Mouse (Mus musculus): ENCODE results near the gene Tspan15. TPM values are rescaled to one million over a fixed set of nuclear protein-coding genes. Genes with fewer than 3 reads are reported as not detected.

Gene Tspan15
- polyA plus RNA-seq (2014; fragmentation: Nextera tagmentation; extraction: Ambion mirVana), result 31.4 and 36.0 TPM in 2 replicates

DNA sequence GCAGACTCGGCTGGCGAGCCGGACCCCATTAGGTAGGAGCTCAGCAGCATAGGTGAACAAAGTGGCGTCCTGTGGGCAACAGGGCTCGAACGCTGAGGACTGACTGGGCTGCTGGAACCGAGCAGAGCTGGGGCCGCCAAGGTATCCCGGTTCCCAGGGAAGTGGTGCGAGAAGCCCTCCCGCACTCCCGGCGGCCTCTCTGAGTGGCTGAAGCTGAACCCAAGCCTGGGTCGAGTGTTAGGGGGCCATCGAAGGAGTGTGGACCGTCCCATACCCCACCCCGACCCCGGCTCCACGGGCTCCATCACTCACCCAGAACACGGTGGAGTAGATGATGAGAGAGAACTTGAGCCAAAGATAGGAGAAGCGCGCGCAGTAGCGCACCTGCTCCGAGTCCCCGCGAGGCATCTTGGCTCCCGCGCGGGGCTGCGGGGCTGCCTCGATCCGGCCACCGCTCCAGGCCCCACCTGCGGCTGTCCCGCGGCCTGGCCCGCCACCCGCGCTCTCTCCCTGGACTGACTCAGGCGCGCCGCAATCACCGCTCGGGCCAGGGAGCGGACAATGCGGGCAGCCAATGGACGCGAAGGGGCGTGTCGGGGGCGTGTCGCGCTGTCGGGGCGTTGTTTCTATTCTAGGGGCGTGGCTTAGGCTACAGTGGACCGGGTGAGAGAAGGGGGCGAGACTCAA, at the start of gene Tspan15:
Gene Tspan15 (minus strand): TSS at position 544 of the 687 bp plus-strand sequence.
- no peaks in the 10 kb centered on the region for H3K9me3 ChIP-seq (ENCODE audit: control insufficient read depth, low read length)
- peak within 1 kb of the TSS; percentile 80 for H3K4me2 ChIP-seq (replicated peaks; ENCODE audit: low read depth, low read length)
- peaks cover 10% of the 10 kb centered on the region for H3K4me1 ChIP-seq (ENCODE audit: control insufficient read depth, insufficient read depth, low read length)
- peak within 1 kb of the TSS; percentile 2; the same call in 1 of the 2 replicates for H3K27ac ChIP-seq (ENCODE audit: low read depth, low read length)
- no peaks in the 10 kb centered on the region for H3K36me3 ChIP-seq (ENCODE audit: control insufficient read depth, insufficient read depth, low read length)
- no peaks in the 10 kb centered on the region for H3K27me3 ChIP-seq (ENCODE audit: control insufficient read depth, insufficient read depth, low read length)
- under 1% methylated on average over 57 of the region's 59 CpGs for WGBS
- peak within 1 kb of the TSS; percentile 69 for H3K9ac ChIP-seq (ENCODE audit: low read depth, low read length)
- H3K4me3 ChIP-seq (ENCODE audit: low read length), result peak within 1 kb of the TSS; percentile 59
- ATAC-seq (ENCODE audit: low FRiP score, low TSS enrichment), result peak; percentile 93

DNA sequence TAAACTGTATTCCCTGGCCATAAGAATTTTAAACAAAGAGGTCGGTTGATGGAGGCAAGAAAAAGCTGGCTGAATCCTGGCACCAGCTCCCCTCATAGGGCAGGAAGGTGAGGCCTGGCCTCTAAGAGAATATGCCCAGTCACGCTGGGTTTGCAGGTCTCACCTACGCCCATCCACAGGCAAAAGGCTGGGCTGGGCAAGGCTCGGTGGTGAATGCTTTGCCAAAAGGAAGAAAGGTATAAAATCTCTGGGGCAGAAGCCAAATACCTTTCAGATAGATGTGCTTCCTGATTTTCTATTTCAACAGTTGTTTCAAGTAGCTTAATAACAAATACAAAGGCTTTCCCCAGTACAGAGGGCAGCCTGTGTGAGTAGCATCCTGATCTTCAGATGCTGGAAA, 48.6 kb upstream of the Tspan15 start:
- no peak for ATAC-seq (ENCODE audit: low FRiP score, low TSS enrichment)
- 93% methylated on average over 4 of the region's 4 CpGs for WGBS
- Histone ChIP-seq H3K36me3 (ENCODE audit: control insufficient read depth, insufficient read depth, low read length) (peaks cover 23% of the 10 kb centered on the region), H3K4me2 (replicated peaks; ENCODE audit: low read depth, low read length) (no peak overlapping the region), H3K9ac (ENCODE audit: low read depth, low read length) (no peak overlapping the region), H3K27me3 (ENCODE audit: control insufficient read depth, insufficient read depth, low read length) (no peaks in the 10 kb centered on the region), H3K4me3 (ENCODE audit: low read length) (no peak overlapping the region), H3K27ac (ENCODE audit: low read depth, low read length) (no peak overlapping the region), H3K4me1 (ENCODE audit: control insufficient read depth, insufficient read depth, low read length) (no peaks in the 10 kb centered on the region), H3K9me3 (ENCODE audit: control insufficient read depth, low read length) (no peaks in the 10 kb centered on the region)

DNA sequence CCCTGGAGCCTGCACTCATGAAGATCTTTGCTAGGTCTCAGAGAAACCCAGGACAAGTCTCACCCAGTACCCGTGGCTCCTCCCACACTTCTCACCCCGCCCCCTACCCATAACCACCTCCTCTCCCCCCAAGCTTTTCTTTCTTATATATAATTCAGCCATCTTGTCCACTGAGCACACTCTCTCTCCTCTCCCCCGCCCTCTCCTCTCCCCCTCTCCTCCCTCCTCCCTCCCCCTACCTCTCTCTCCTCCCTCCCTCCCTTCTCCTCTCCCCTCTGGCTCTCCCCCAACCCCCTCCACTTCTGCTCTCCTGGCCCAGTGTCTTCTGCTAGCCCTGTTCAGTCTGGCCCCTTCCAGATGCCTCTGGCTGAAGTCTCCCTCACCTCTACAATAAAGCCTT, 48.0 kb upstream of the Tspan15 start:
- H3K27ac ChIP-seq (ENCODE audit: low read depth, low read length), result no peak overlapping the region
- ATAC-seq (ENCODE audit: low FRiP score, low TSS enrichment), result no peak
- peaks cover 27% of the 10 kb centered on the region for H3K36me3 ChIP-seq (ENCODE audit: control insufficient read depth, insufficient read depth, low read length)

DNA sequence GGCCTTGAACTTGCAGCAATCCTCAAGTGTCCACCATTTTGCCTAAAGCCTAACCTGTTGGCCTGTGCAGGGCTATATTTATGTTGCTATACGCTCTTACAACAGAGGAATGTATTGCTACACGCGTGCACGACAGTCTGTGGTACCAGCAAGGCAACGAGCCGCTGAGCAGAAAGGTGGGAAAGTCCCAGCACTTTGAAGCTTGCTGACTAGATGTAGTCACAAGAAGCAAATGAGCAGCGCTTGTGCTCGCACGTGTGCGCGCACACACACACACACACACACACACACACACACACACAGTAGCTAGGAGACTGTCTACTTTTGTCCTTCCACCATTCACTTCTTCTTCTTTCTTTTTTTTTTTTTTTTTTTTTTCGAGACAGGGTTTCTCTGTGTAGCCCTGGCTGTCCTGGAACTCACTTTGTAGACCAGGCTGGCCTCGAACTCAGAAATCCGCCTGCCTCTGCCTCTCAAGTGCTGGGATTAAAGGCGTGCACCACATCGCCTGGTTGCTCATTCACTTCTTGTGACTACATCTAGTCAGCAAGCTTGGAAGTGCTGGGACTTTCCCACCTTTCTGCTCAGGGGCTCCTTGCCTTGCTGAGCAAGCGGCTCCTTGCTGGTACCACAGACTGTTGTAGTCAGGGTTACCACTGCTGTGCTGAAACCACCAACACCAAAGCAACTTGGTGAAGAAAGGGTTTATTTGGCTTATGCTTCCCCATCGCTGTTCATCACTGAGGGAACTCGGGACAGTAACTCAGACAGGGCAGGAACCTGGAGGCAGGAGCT, 46.6 kb upstream of the Tspan15 start:
- 94% methylated on average over 17 of the region's 19 CpGs for WGBS
- Histone ChIP-seq H3K36me3 (ENCODE audit: control insufficient read depth, insufficient read depth, low read length) (peaks cover 23% of the 10 kb centered on the region), H3K9me3 (ENCODE audit: control insufficient read depth, low read length) (no peaks in the 10 kb centered on the region), H3K9ac (ENCODE audit: low read depth, low read length) (no peak overlapping the region), H3K4me2 (replicated peaks; ENCODE audit: low read depth, low read length) (no peak overlapping the region), H3K4me1 (ENCODE audit: control insufficient read depth, insufficient read depth, low read length) (no peaks in the 10 kb centered on the region), H3K27me3 (ENCODE audit: control insufficient read depth, insufficient read depth, low read length) (no peaks in the 10 kb centered on the region), H3K4me3 (ENCODE audit: low read length) (no peak overlapping the region), H3K27ac (ENCODE audit: low read depth, low read length) (no peak overlapping the region)
- ATAC-seq (ENCODE audit: low FRiP score, low TSS enrichment), result no peak

More for the DNA sequence above, 48.0 kb upstream of the Tspan15 start:
- Histone ChIP-seq H3K4me1 (ENCODE audit: control insufficient read depth, insufficient read depth, low read length) (no peaks in the 10 kb centered on the region), H3K4me3 (ENCODE audit: low read length) (no peak overlapping the region), H3K9me3 (ENCODE audit: control insufficient read depth, low read length) (no peaks in the 10 kb centered on the region), H3K4me2 (replicated peaks; ENCODE audit: low read depth, low read length) (no peak overlapping the region), H3K9ac (ENCODE audit: low read depth, low read length) (no peak overlapping the region), H3K27me3 (ENCODE audit: control insufficient read depth, insufficient read depth, low read length) (no peaks in the 10 kb centered on the region)
- WGBS, result 54% methylated on average over 3 of the region's 3 CpGs

DNA sequence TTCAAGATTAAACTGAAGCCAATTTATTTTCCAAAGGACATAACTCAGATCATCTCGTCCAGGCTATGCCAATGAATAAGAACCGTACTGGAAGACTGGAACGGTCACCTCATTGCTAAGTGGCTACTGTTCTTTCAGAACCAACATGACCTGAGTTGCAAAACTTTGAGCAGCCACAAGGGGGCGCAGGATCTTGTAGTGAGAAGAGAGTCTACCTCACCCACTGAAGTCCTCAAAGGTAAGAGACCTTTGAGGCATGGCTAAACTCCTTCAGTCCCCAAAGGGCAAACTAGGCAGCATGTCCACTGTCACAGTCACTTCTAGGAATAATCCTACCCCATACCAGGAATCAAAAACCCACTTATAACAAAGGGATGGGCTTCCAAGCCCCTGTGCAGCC, 44.2 kb upstream of the Tspan15 start:
- Histone ChIP-seq H3K9ac (ENCODE audit: low read depth, low read length) (no peak overlapping the region), H3K27ac (ENCODE audit: low read depth, low read length) (no peak overlapping the region), H3K4me3 (ENCODE audit: low read length) (no peak overlapping the region), H3K36me3 (ENCODE audit: control insufficient read depth, insufficient read depth, low read length) (peaks cover 18% of the 10 kb centered on the region), H3K4me2 (replicated peaks; ENCODE audit: low read depth, low read length) (no peak overlapping the region), H3K27me3 (ENCODE audit: control insufficient read depth, insufficient read depth, low read length) (no peaks in the 10 kb centered on the region), H3K4me1 (ENCODE audit: control insufficient read depth, insufficient read depth, low read length) (no peaks in the 10 kb centered on the region), H3K9me3 (ENCODE audit: control insufficient read depth, low read length) (no peaks in the 10 kb centered on the region)
- WGBS, result 38% methylated on average over 4 of the region's 4 CpGs
- ATAC-seq (ENCODE audit: low FRiP score, low TSS enrichment), result no peak

DNA sequence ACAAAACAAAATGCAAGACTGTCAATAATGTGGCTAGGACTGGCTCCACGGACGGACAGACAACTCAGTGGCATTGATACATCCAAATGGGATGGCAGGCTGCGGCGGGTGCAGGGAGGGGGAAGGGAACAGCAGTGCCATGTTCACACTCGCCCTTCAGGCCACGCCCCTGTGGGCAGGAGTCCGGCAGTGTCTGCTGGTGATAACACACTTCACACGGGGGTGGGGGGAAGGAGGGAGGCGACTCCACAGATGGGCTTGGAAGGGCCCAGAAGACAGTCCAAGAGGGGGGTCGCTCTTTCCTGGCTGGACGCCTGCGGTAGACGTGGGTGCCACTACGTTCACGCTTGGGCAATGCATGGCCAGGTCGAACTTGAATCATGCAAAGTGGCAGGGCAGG, 38.2 kb upstream of the Tspan15 start:
- 79% methylated on average over 16 of the region's 16 CpGs for WGBS
- Histone ChIP-seq H3K36me3 (ENCODE audit: control insufficient read depth, insufficient read depth, low read length) (peaks cover 17% of the 10 kb centered on the region; the same call in 1 of the 2 replicates), H3K27ac (ENCODE audit: low read depth, low read length) (no peak overlapping the region), H3K9me3 (ENCODE audit: control insufficient read depth, low read length) (no peaks in the 10 kb centered on the region), H3K4me2 (replicated peaks; ENCODE audit: low read depth, low read length) (no peak overlapping the region), H3K4me1 (ENCODE audit: control insufficient read depth, insufficient read depth, low read length) (no peaks in the 10 kb centered on the region), H3K27me3 (ENCODE audit: control insufficient read depth, insufficient read depth, low read length) (no peaks in the 10 kb centered on the region), H3K4me3 (ENCODE audit: low read length) (no peak overlapping the region), H3K9ac (ENCODE audit: low read depth, low read length) (no peak overlapping the region)
- no peak for ATAC-seq (ENCODE audit: low FRiP score, low TSS enrichment)

DNA sequence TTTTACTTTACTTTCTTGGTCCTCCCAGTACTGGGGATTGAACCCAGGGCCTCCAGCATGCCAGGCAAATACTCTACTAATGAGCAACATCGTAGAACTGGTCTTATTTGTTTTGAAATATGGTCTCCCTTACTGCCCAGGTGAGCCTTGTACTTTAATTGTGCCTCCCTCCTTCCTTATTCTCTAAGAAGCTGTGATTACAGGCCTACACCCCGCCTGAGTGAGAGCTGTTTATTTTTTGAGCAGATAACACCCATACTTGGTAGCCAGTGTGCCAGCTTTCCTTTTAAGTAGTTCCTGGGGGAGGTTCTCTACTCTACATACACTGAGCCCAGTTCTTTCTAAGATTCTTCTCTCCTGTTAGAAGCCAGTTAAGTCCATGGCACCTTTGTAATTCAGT, 33.2 kb upstream of the Tspan15 start:
- H3K9ac ChIP-seq (ENCODE audit: low read depth, low read length), result no peak overlapping the region

DNA sequence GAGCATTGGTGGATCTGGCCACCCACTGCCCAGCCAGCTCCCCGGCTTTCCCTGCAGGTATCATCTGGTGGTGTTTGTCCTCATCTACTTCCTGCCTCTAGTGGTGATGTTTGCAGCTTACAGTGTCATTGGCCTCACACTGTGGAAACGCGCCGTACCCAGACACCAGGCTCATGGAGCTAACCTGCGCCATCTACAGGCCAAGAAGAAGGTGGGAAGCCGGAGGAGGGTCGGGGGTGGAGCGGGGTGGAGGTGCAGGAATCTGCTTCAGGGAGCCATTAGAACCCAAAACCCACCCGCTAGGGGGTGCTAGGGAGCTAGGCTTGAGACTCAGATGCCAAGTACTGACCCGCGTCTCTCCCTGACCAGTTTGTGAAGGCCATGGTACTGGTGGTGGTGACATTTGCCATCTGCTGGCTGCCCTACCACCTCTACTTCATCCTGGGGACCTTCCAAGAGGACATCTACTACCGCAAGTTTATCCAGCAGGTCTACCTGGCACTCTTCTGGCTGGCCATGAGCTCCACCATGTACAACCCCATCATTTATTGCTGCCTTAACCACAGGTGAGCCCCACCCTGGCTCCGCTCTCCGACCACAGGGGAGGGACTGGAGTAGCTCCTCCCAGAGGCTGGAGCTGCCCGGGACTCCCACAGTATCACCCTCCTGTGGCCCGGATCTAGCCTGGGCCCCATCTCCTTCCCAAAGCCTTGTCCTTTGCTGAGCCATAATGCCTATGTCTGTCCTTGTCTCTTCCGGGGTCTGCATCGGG, 30.2 kb upstream of the Tspan15 start:
- no peaks in the 10 kb centered on the region for H3K9me3 ChIP-seq (ENCODE audit: control insufficient read depth, low read length)
- H3K27me3 ChIP-seq (ENCODE audit: control insufficient read depth, insufficient read depth, low read length), result no peaks in the 10 kb centered on the region
- H3K4me1 ChIP-seq (ENCODE audit: control insufficient read depth, insufficient read depth, low read length), result 0 out of 2 replicates have a peak, but pooled peaks cover 4% of the 10 kb centered on the region
- peak; percentile 93 for ATAC-seq (ENCODE audit: low FRiP score, low TSS enrichment)
- H3K4me3 ChIP-seq (ENCODE audit: low read length), result no peak overlapping the region
- no peak overlapping the region for H3K9ac ChIP-seq (ENCODE audit: low read depth, low read length)
- 18% methylated on average over 18 of the region's 18 CpGs for WGBS
- H3K36me3 ChIP-seq (ENCODE audit: control insufficient read depth, insufficient read depth, low read length), result no peaks in the 10 kb centered on the region
- H3K4me2 ChIP-seq (replicated peaks; ENCODE audit: low read depth, low read length), result no peak overlapping the region
- H3K27ac ChIP-seq (ENCODE audit: low read depth, low read length), result no peak overlapping the region

More for the DNA sequence above, 33.2 kb upstream of the Tspan15 start:
- H3K4me2 ChIP-seq (replicated peaks; ENCODE audit: low read depth, low read length), result no peak overlapping the region
- ATAC-seq (ENCODE audit: low FRiP score, low TSS enrichment), result no peak
- peaks cover 2% of the 10 kb centered on the region; the same call in 1 of the 2 replicates for H3K36me3 ChIP-seq (ENCODE audit: control insufficient read depth, insufficient read depth, low read length)
- H3K4me1 ChIP-seq (ENCODE audit: control insufficient read depth, insufficient read depth, low read length), result 0 out of 2 replicates have a peak, but pooled peaks cover 4% of the 10 kb centered on the region
- H3K27me3 ChIP-seq (ENCODE audit: control insufficient read depth, insufficient read depth, low read length), result no peaks in the 10 kb centered on the region
- 55% methylated on average over 2 of the region's 2 CpGs for WGBS
- no peaks in the 10 kb centered on the region for H3K9me3 ChIP-seq (ENCODE audit: control insufficient read depth, low read length)
- no peak overlapping the region for H3K27ac ChIP-seq (ENCODE audit: low read depth, low read length)
- no peak overlapping the region for H3K4me3 ChIP-seq (ENCODE audit: low read length)
